Mouse (Mus musculus): ENCODE data around the gene Txndc8.

Txndc8 gene

GRCm38 (mm10) chr4:58009024-58009423 is at the start of gene Txndc8:
Gene Txndc8, minus strand, starts transcription at chr4:58009124.
- DNase-seq = no peak

DNA sequence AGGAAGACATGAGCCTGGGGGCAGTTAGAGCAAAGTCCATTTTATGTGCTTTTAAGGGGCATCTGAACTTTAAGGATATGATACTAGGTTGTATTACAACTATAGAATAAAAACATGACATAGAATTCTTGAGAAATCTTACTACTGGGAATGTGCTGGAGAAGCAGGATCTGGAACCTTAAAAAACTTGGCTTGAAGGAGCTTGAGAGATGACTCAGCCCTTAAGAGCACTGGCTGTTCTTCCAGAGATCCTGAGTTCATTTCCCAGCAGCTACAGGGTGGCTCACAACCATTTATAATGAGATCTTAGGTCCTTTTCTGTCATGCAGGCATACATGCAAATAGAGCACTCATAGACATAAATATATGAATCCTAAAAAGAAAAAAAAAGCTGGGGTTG is 46.7 kb upstream of the Txndc8 start:
- DNase-seq = no peak

DNA sequence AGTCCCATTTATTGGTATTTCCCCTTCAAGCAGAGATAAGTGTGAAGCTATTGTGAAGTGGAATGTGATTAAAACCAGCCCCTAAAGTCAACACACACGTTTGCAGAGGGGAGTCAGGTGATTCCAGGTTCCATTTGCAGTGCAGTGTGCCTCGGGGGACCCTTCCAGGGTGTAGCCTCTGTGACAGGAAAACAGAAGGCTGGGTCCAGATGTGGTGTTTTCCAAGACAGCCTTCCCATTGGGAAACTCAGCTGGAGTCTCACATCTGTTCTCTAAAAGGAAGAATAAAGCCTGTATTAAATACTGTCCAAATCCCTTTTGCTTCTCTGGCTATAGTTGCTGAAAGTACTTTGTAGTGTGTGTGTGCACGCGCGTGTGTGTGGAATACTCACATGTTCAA is 45.5 kb upstream of the Txndc8 start:
- DNase-seq = no peak

DNA sequence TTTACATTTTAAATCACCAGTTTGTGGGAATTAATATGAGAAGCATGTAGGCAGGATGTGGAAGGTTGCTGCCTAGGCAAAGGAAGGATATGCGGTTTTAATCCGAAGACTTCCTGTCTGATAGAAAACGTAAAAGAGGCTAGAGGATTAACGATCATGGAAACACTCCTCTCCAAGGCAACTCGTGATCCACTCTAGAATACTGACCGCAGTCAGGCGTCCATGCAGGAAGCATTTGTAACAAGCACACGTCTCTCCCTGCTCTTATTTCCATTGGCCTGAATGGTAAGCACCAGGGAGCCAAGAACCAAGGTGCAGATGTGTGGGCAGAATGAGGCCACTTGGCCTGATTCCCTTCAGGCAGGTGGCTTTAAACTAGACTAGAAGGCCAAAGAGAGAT is 41.8 kb upstream of the Txndc8 start:
- no peak for DNase-seq

GRCm38 (mm10) chr4:58050276-58050675 is 41.4 kb upstream of the Txndc8 start:
- no peak for DNase-seq

DNA sequence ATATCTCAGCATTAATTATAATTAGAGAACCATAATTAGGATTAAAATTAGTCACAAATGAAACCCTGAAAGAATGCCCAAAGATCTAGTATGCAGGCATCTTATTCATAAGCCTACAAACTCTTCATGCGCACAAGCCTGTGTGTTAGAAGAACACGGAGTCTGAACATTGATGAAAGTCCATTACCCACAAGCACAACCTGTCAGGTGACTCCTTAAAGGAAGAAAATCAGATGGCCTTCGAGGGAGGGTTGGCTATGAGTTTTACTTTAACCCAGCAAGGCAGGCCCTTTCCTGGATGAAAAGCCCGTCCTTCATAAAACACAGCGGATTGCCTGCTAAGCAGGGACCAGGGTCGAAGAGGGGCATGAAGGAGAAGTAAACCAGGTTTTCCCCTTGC is 35.9 kb upstream of the Txndc8 start:
- no peak for DNase-seq

- DNase-seq = no peak
Observed at GRCm38 (mm10) chr4:58044356-58044755, 35.4 kb upstream of the Txndc8 start.

DNA sequence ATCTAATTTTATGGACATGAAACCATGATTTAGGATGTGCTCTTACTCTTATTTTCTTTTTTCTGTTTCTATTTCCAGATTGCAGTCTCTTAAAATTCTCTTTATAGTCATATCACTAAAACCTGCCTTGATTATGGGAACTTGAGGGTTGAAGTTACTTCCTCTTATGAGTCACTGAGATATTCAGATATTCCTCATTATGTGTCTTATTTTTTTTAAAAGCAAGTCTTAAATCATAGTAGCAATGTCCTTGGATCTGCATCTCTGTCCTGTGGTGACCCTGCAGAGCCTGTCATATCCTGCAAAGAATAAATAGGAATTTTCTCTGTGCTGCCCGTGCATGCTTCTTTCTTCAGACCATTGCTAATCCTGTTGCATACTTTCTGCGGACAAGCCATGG is 31.2 kb upstream of the Txndc8 start:
- no peak for DNase-seq

GRCm38 (mm10) chr4:58037096-58037705 is 28.3 kb upstream of the Txndc8 start:
- peak in 1 of 2 experiments; percentile 7 for DNase-seq

DNA sequence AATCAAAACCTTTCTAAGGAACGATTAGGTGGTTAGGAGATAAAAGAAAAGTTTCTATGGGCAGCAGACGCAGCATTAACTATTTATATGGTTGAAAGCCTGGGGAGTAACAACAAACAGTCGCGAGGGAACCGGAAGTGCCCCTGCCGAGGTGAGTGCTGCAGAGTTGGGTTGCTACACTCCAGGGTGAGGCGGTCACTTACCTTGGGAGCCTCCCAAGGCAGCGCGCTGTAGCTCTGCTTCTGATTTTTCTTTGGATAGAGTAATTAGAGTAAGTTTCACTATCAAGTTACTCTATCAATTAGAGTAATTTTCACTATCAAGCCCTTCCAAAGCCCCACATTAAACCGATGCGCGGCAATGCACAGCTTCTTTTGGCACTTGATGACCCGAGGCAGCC is 25.7 kb upstream of the Txndc8 start:
- DNase-seq = peak; percentile 23 to 36

GRCm38 (mm10) chr4:58032714-58033113 is 23.8 kb upstream of the Txndc8 start:
- no peak for DNase-seq

- no peak for DNase-seq
Observed at GRCm38 (mm10) chr4:58003501-58003900, 5.4 kb downstream of the Txndc8 start.

- DNase-seq = no peak
Observed at GRCm38 (mm10) chr4:57991425-57991824, 17.5 kb downstream of the Txndc8 start.

DNA sequence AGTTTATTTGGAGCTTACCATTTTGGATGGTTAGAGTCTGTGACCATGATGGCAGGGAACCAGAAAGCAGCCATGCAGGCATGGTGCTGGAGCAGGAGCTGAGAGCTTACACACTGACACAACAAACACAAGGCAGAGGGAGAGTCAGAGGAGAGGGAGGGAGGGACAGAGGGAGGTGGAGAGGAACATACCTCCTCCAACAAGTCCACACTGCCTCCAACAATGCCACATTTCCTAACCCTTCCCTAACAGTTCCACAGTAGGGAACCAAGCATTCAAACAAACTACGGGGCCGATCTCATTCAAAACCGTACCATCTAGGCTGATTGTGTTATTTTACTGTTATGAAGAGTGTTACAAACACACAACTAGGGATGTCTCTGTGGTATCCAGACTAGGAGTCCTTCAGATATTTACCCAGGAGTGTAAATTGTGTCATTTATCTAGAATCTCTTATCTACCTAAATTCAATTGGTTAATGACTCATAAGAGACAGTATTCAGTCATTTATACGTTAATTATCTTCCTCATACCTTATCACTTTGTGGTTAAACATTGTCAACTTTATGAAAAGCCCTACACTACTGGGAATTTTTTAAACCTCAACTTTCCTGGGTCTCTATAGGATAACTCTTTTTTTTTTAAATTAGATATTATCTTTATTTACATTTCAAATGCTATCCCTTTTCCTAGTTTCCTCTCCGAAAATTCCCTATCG is 34.4 kb downstream of the Txndc8 start:
- no peak for DNase-seq

DNA sequence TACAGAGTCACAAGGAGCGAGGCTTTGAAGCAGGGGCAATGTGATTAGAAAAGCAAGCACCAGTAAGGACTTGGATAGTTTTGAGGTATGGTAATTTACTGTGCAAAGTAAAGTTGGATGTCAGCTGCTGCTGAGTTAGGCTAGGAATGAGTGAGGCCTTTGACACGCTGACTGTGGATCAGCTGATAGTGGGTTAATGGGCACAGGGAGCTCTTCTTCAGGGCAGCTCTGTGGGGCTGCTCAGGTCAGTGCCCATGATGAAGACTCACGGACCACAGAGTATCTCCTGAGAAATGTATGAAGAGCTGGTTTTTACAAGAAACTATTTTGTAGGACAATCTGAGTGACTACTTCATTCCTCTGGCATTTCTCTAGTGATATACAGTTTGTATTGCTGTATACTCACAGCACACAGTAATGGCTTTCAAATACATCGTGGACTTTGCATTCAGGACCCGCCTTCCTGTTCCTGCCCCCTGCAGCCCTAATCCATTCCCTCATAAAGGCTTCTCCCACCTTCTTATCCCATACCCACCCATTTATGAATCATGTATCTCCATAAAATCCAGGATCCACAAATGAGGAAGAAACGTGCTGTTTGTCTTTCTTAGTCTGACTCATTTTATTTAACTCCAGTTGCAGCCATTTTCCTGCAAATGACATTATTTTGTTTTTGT is 35.2 kb downstream of the Txndc8 start:
- no peak for DNase-seq

GRCm38 (mm10) chr4:57970285-57970684 is 38.6 kb downstream of the Txndc8 start:
- no peak for DNase-seq

- no peak for DNase-seq
Observed at GRCm38 (mm10) chr4:57967195-57967594, 41.7 kb downstream of the Txndc8 start.

DNA sequence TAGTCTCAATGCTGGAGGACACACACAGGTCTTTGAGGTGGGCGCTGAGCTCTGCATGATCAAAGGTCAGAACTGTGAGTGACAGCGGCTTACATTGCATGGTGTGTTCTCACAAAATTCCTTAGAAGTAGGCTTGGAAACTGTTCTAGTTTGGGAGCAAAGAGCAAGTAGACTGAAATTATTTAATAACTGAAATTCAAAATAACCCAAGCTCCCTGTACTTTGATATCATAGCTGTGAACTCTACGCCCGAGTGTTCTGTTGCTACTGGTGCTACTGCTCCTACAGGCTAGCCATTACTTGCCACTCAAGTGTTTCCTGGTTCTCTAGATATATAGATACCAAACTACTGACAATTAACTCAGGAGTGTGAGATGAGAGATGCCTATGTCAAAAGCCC is 43.4 kb downstream of the Txndc8 start:
- no peak for DNase-seq

GRCm38 (mm10) chr4:57964143-57964542 is 44.8 kb downstream of the Txndc8 start:
- DNase-seq = no peak

GRCm38 (mm10) chr4:57959056-57959455 is 49.9 kb downstream of the Txndc8 start:
- DNase-seq = no peak

GRCm38 (mm10) chr4:57958098-57958497 is 50.8 kb downstream of the Txndc8 start:
- DNase-seq = no peak

- DNase-seq = no peak
Observed at GRCm38 (mm10) chr4:57957200-57958085, 51.5 kb downstream of the Txndc8 start.
